Mouse (Mus musculus) frontal cortex, adult (tissue): ENCODE measurements at regions not wholly inside any gene's neighbourhood (a gene's known extent, or its start where the extent isn't known, plus 50 kb on each side); places are given as distances from the start of the nearest gene placed in this dataset.

ENCODE experiments used
- ATAC-seq: cut with Nextera tagmentation; 2 replicates; pipeline ENCODE4 v1.9.2; 2017; ENCODE audit warnings: mild to moderate bottlenecking, moderate library complexity, mixed read lengths; ENCODE audit not compliant: low TSS enrichment

DNA sequence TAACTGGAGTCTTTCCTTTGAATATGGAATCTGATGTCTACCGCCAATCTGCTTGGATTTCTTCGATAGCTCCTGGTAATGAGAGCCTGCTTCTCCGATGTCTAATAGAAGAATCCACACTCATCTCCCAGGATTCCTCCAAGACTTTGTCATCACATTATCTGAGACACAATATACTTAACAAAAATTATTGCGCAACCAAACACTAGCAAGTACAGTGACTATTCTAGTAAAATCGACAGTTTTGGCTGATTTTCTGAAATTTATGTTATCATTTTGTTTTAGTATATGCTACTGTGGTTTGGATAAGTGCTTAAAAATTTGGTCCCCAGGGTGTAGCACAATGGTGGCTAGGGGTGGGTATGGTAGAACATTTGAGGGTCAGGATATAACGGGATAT, 266.5 kb downstream of the Gm5447 start:
- ATAC-seq: no peak

DNA sequence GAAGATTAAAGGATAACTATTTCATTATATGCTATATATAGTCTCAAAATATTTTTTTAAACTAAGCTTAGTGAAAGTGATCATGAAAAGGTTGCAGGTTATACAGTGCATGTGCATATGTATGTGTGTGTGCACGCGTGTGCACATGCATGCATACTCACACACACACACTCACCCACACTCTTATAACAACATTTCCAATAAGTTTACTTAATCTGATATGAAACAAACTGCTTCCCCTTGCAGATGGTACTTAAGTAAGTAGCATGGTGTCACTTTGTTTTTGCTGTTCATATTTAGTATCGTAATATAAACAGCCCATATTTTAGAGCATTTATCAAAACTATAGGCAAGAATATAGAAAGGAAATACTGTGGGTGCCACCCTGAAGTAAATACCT, 275.0 kb downstream of the Gm5447 start:
- no peak for ATAC-seq

DNA sequence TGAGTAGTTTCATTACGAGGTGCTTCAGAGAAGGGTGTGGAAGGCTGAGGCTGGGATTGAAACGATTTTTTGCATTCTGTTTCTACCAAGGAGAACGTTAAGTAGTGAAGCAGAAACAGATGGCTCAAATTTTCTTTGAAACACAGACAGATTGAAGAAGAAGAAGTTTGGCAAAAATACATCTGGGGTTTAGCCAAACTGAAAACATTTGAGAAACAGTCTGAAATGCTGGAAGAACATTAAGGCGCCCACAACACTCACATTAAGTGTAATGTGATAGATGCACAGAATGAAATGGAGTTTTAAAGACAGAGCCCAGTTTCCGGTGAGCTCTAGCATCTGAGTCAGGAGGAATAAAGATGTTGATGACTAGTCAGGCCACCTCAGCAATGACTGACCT, 275.5 kb downstream of the Gm5447 start:
- peak; percentile 96 for ATAC-seq

DNA sequence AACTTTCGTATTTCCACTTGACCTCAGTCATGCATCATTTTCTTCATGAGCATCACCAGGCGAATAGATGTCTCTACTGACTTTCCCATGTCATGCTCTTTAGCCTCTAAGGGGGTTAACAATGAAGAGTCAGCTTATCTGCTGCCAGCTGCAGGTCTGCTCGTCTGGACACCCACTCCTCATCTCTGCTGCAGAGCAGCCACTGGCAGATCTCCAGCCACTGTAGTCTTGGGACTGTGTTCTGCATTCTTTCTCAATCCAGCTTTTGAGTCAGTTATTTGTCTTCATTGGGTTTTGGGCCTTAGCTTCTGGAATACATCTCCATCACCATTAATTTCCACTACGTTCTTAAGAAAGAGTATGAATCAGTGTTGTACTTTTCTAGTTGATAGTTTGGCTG, 280.0 kb downstream of the Gm5447 start:
- ATAC-seq: no peak

DNA sequence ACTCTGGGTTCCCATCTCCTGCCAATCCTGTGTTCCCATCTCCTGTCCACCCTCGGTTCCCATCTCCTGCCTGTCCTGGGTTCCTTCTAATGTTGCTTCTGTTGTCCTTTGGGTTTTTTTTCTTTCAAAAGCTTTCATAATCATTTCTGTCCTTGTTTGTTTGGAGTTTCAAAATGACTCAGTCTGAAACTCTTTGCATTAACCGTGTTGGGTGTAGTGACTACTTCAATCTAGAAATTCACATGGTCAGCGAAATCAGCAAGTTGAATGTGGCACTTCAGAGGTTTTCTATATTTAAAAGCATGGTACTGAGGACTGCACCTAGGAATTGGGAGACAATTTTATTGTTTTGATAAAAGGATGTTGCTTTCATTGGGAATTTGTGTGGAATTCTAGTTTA, 280.7 kb downstream of the Gm5447 start:
- no peak for ATAC-seq

DNA sequence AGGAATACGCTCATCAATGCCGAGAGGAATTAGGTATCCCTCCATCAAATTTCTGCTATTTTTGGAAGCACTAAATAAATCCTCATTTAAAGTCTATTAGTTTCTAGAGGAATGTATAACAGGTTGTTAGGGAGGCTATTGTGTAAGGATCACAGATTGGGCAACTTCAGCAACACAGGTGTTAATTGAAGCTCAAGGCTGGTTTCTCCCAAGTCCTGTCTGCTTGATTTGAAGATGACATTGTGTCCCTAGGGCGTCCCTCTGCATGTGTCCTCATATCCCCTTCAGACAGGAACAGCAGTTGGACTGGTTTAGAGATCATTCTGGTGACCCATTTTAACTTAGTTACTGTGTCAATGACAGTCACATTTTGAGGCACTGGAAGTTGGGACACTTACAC, 281.5 kb downstream of the Gm5447 start:
- ATAC-seq: no peak

DNA sequence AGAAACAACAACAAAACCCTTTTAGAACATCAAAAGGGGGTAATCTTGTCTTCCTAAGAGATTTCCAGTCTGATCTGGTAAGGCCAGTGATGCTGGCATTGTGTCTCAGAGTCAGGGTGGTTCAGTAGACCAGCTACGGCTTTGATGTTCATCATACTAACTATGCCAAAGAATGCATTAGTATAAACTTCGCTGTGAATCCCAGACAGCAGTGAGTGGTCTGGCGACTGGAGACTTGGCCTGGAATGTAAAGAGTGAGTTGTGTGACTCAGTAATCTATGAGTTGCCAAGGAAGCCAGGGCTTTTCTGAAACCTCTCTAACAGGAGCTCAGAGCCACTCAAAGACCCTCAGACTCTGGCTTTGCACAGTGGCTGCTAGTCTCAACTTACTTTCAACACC, 288.1 kb upstream of the Foxq1 start:
- ATAC-seq: no peak

DNA sequence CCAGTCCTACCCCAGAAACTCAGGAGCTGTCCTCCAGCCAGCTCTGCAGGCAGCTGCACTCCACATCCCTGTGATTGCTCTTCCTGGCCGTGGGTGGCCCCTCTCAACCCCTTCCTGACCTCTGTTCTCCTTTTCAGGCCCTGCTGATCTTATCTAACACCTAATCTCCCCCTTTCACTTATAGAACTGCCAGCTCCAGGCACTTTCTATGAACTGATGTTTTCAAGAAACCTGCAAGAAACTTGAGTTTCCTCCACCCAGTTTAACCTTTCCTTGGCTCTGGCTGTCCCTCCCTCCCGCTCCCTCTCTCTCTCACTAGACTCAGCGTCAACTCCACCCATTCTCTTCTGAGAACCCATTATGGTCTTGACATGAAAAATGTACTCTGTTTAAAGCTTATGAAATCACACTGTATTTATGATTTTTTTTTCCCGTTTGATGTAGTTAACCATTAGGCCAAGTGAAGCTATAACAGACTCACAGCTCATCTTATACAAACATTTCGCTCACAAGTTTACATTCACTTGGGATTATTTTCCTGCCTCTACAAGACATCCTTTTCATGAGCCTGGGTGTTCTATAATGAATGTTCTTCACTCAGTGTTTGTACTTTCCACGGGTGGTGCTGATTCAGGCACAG, 279.8 kb upstream of the Foxq1 start:
- ATAC-seq: no peak

DNA sequence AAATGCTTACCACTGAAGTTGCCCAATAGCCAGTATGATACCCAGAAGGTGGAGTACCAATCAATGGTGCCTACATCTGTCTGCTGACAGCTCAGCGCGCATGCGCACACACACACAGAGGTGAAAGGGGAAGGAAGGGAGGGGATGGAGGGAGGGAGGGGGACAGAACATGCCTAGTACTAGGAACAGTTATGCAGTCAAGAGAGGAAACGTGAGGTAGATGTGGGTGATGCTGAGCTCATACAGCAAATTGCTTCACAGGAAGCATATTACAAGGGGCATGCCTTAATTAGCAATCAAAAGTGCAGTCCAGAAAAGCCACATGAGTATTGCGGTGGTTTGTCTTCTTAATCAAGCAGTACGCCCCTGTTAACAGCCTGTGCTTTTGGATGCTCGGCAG, 265.3 kb upstream of the Foxq1 start:
- ATAC-seq: no peak

DNA sequence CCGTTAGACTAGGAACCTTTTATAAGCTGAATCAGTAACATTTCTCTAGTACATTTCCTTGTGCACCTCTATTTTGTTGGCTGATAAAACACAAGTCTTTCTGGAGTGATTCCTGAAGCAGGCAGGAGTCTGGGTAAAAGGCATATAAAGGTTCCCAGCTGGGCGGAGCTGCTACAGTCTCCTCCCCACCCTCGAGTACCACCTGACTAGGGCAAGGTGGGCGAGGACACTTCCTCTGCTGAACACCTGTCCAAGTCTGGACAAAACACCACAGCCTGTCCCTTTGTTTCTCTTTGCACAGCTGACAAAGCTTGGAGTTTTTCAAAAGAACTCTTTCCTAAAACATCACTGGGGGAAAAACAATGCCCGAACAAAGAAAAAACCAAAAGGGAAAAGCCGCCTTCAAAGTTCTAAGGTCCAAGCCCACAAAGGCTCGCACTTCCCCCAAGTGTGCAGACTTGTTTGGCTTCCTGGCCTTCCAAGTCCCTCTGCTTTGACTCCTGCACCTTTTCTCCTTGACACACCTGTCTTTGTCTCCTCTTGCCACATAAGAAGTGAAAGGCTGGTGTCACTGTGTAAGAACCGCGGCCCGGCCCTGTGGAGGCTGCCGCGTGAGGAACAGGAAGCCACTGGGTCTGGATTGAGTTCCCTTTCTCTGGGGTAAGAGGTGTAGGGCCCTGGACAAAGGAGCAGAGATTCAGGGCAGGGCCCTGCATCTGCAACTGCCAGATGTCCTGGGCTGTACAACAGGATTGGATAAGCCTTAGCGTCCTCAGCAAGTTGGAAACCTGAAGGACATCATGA, 263.1 kb upstream of the Foxq1 start:
- ATAC-seq: no peak

DNA sequence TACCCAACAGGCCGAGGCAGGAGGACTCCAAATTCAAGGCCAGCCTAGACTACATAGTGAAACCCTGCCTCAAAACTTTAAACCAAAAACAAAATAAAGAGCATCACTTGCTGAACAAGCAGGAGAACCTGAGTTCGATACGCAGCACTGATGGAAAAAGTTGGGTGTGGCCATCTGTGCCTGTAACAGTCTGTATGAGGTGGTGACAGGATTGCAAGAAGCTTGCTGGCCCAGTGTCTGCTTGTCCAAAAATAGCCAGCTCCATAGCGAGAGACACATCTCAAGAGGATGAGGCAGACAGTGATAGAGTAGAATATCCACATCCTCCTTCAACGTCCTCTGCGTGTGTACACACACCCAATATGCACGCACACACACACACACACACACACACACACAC, 261.9 kb upstream of the Foxq1 start:
- no peak for ATAC-seq

DNA sequence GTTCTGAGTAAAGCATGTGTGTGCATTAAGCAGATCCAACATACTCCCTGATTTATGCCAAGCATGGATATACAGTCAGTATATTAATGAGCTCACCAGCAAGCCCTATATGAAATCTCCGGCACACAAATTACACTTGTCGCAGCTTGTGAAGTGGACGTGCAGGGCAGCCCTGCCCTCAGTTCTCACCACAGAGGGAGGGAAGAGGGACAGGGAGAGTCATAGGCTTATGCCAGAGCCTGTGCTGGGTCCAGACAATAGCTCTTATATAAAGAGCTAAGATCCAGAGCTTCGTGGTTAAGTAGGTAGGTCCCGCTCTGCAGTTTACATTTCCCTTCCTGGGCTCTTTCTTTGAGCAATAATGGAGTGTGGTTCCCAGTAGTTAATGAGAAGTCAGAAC, 252.7 kb upstream of the Foxq1 start:
- ATAC-seq: no peak

DNA sequence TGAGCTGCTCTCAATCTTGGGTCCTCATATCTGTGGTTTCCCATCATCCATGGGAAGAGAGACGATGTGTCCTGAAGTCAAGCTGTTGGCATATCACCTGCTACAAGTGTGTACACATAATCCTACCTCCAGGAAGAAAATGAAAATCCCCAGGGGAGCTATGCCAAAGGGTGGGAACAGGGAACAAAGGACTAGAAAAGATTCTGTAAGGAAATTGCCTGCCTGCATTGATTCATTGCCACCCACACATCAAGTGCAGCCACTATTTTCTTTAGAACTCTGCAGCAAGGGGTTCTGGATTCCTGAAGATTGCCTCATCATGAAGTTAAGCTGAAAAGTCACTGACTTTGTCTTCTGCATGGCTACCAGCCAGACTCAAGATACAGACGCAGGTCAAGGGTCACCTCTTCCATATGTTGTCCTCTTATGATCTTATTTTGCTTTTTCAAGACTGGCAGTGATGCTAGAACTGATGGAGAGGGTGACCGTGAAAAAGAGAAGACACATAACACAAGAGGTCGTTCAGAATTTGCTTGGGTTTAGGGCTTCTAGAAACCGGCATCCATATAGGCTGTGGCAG, 251.6 kb upstream of the Foxq1 start:
- no peak for ATAC-seq

DNA sequence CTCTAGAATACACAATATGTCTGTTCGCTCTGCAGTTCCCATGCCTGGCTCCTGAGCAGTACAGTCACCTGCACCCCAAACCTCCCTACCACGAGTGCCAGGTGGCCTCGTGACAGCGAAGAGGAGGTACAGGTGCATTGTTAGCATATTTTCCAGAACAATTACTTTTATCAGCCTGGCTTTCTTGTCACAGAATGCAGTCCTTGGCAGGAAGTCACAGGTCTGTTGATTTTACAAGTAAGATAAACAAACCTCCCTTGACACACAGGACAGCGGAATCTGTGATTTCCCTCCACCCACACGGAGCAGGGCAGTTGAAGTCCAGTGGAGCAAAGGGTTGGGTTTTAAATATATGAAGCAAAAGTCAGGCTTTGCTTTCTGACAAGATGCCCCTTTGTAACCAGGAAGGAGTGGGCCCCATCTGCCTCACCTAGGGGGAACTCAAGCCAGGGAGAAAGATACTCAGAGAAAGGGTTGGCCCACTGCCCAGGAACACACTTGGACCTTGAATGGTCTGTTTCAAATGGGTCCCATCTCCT, 246.8 kb upstream of the Foxq1 start:
- ATAC-seq: no peak

DNA sequence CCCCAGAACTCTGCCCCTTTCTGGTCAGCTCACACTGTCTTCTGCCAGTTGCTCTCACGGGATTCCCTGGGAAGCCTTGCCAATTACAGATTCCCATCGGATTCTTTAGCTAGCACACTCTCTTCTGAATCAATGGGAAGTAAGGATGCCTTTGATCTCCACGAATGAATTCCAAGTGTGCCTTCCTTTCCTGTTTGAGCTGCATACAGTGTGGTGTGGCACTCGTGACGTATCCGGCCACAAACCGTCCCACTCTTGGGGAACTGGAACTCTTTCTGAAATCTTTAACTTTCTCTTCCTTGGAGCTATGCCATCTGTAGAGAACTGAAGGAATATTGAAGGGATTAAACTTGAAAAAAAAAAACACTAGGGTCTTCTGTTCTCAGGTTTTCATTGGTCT, 243.2 kb upstream of the Foxq1 start:
- no peak for ATAC-seq

DNA sequence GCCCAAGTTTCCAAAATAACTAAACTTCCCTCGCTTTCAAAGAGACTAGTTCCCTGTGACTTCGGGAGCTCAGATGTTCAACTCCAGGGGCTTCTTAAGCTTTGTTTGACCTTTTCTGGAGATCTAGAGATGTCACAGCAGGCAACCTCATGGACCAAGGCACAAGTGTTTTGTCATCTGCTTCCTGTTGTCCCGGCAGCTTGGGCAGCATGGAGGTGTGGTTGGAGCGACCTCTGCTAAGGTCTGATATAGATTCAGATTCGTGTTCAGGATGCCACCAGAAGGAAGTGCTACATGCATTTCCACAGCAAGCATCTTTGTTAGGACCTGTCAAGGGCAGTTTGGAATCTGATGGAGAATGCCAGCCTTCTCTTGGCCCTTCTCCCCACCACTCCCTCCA, 242.1 kb upstream of the Foxq1 start:
- ATAC-seq: no peak

DNA sequence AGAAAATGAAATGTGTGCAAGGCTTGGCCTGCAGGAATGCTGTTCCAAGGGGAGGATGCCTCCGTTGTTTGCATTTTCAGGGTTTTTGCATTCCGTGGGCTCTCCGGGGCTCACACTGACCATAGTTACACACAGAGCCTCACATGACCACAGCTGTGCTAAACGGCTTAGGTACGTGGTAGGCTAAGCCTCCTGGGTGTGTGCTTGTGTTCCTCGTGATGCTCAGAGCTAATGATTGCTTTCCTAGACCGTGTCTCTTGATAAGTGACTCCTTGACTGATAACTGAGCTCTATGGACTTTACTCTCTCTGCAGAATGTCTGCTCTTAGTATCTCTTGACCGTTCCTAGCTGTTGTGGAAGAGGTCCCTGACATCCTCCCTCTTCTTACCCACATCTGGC, 238.9 kb upstream of the Foxq1 start:
- ATAC-seq: no peak

DNA sequence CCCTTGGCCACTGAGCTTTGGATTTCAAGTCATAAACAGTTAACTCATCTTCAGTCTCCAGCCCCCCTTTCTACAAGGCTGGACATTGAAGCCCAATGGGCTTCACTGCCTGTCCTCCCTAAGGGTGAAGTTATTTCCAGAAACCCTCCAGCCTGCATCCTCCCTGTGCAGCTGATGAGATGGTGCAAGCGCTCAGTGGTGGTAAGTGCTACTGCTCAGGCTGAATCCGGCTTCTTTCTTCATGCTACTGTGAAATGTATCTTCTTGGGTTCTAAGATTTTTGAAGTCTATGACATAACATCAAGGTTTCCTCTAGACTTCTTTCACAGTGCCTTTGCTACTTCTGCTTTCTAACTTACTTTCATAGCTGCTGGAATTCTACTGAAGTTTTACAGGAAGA, 237.9 kb upstream of the Foxq1 start:
- ATAC-seq: no peak

DNA sequence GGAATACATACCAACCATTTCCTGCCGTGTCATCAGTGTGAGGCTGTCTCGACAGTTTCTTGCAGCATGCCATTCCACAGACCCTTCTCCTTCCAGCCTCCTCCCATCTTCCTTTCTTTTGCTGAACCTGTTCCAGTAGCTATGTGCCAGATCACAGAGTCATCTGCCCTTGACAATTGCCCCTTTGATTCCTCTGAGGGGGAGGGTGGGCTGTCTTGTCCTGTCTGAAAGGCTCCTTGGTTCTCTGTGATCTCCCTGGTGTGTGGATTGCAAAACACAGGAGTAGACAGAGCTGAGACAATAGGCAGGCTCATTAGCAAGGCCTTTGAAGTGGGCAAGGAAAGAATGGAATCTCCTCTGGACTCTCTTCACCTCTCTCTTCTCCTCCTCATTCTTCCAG, 234.5 kb upstream of the Foxq1 start:
- no peak for ATAC-seq

DNA sequence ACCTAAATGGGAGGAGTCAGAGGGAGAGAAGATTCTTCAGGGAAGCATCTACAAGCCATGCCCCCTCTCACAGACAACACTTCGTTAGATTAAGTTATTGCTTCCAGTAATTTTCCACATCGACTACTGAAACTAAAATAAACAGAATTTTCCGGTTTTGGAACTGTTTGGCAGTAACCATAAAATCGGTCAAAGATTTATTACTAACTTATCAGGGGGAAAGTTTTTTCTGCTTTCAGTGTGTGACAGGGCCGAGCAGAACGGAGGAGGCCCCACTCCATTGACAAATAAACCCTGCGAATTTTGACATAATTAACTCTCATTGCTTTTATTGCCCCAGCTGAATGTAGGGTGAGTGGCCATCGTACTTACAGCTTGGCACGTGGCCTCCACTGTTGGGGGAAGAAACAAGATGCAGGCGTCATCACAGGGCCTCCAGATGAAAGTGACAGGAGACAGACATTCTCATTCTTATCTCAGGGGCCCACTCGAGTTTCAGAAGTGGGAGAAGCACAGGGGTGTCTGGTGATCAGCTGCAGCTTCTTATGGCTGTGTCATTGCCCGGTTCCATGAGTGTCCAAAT, 229.6 kb upstream of the Foxq1 start:
- no peak for ATAC-seq

DNA sequence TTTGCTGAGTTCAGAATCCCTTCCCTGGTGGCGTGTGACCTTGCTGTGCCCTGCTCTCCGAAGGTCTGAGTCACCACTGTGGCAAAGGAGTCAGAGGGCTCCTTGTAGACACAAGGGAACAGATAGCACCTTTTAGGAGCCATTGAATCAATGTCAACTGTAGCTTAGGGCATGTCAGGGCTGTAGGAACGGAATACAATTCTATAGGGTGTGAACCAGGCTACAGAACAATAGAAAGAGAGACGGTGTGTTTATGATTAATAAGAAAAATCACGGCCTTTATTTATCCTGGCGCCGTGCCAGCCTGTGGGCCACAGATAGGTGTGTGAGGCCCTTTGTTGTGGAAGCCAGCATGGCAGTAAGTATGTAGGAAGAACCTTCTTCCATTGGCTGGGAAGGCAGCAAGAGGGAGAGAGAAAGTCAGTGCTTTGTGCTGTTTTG, 228.4 kb upstream of the Foxq1 start:
- ATAC-seq: no peak

DNA sequence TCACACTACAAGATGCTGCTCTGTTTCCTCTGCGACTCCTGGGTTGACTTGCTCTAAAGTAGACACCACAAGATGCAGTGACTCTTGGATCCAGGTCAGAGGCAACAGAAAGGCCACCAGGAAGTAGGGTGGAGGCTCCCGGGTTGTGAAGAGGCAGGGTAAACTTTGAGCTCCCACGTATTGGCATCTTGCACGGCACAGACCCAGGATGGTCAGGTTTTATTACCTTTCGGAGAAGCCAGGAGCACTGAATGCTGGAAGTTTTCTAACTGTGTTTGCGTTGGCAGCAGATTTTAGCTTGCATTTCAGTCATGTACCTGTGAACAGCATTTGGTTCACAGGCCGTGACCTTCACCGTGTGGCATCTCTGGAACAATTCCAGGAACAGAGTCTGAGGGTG, 227.2 kb upstream of the Foxq1 start:
- ATAC-seq: no peak

DNA sequence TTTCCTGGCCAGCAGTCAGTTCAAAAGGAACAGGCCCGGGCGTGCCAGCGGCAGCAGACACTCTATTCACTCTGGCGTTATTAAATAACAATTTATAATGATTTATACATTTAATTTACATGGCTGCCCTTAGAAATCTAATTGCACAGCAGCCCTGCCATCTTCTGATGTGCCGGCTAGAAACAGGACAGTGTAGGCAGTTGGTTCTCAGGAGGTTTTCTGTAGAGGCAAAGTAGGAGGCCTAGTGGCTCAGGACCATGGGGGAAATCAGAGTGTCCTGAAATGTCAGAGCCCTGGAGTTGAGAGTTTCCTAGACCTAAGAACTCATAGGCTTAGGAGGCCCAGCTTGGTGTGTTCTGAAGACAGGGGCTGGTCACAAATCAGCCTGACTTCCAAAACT, 225.2 kb upstream of the Foxq1 start:
- no peak for ATAC-seq
